Mouse (Mus musculus) right cerebral cortex, adult 2 months (tissue): ENCODE data around the gene Ptchd1.
A peak's percentile ranks its signal among the peaks of the same experiment; 100 is the strongest.

Experiments
- DNase-seq, 2 experiments: peaks; one replicate each; pipeline ENCODE4 v3.0.0; 2021 to 2022; ENCODE audit warnings: low spot score in 2 of 2

Ptchd1 gene

GRCm38 (mm10) chrX:155623701-155624281, at the start of gene Ptchd1:
Gene Ptchd1 (minus strand): TSS chrX:155623814.
- peak in 1 of 2 experiments; percentile 14 for DNase-seq

GRCm38 (mm10) chrX:155657971-155658370, 34.4 kb upstream of the Ptchd1 start:
- DNase-seq, result no peak

- DNase-seq, result no peak
Measured at GRCm38 (mm10) chrX:155645975-155646374, 22.4 kb upstream of the Ptchd1 start.

GRCm38 (mm10) chrX:155643975-155644374, 20.4 kb upstream of the Ptchd1 start:
- DNase-seq, result peak; percentile 14 to 22

- DNase-seq, result peak; percentile 9 to 15
Measured at GRCm38 (mm10) chrX:155625671-155626196, 2.1 kb upstream of the Ptchd1 start.

GRCm38 (mm10) chrX:155624895-155625294, 1.3 kb upstream of the Ptchd1 start:
- DNase-seq, result no peak

- peak; percentile 34 to 42 for DNase-seq
Measured at GRCm38 (mm10) chrX:155624341-155624841, 777 bp upstream of the Ptchd1 start, which contains the start of gene Gm15155. Gene Gm15155 (plus strand): TSS chrX:155624741.

GRCm38 (mm10) chrX:155622961-155623599, 534 bp downstream of the Ptchd1 start:
- peak in 1 of 2 experiments; percentile 31 for DNase-seq

GRCm38 (mm10) chrX:155622527-155622926, 1.1 kb downstream of the Ptchd1 start:
- DNase-seq, result peak in 1 of 2 experiments; percentile 4

- peak; percentile 51 to 67 for DNase-seq
Measured at GRCm38 (mm10) chrX:155601196-155601595, 22.4 kb downstream of the Ptchd1 start.

- DNase-seq, result no peak
Measured at GRCm38 (mm10) chrX:155596390-155596789, 27.2 kb downstream of the Ptchd1 start.

- DNase-seq, result no peak
Measured at GRCm38 (mm10) chrX:155594685-155595084, 28.9 kb downstream of the Ptchd1 start.

GRCm38 (mm10) chrX:155592467-155592866, 31.1 kb downstream of the Ptchd1 start:
- no peak for DNase-seq

GRCm38 (mm10) chrX:155591490-155591889, 32.1 kb downstream of the Ptchd1 start:
- DNase-seq, result no peak

GRCm38 (mm10) chrX:155584586-155584985, 39.0 kb downstream of the Ptchd1 start:
- DNase-seq, result no peak

GRCm38 (mm10) chrX:155579791-155580190, 43.8 kb downstream of the Ptchd1 start:
- no peak for DNase-seq

- no peak for DNase-seq
Measured at GRCm38 (mm10) chrX:155572396-155572795, 51.2 kb downstream of the Ptchd1 start.

GRCm38 (mm10) chrX:155543780-155544179, 79.8 kb downstream of the Ptchd1 start:
- DNase-seq, result no peak
